Mouse (Mus musculus): Measurements from ENCODE around the gene Fgfr2.
"Not testable (repeated sequence)": the region's sequence is repeated elsewhere in the genome, so short reads cannot be mapped to it uniquely, and the experiment has no call there.

GRCm38 (mm10) chr7:130390060-130390459, 2733.1 kb downstream of the Fgfr2 start:
- TF ChIP-seq POLR2A (IDR thresholded peaks at IDR 0.05; ENCODE audit: low read depth, low read length); CTCF (IDR thresholded peaks at IDR 0.05; ENCODE audit: borderline replicate concordance, insufficient read depth, low read length): not testable (repeated sequence)
